Mouse (Mus musculus) left cerebral cortex, postnatal 10 days (tissue): Measurements from ENCODE around the gene Abca6. TPM values are rescaled to one million over a fixed set of nuclear protein-coding genes. Genes with fewer than 3 reads are reported as not detected.

ENCODE experiments used
- DNase-seq, 2 experiments: peaks; one replicate each; pipeline ENCODE4 v3.0.0; 2021 to 2022; ENCODE audit warnings: low spot score in 2 of 2, mixed read lengths in 1 of 2; ENCODE audit errors: extremely low spot score in 1 of 2
- intact Hi-C: fragments of 180-260 bp; cut with DNase I; formaldehyde crosslinking; loops from one replicate; pipeline ENCODE4 v1.15.1; 2025
- total RNA-seq, 2 experiments: library from RNA; stranded (reverse); gene quantifications; 2 replicates each; pipeline ENCODE4 v1.2.3; 2021

Abca6 gene
- total RNA-seq, 2 experiments from 2014 or later, result 1.1 to 1.4 TPM

DNA sequence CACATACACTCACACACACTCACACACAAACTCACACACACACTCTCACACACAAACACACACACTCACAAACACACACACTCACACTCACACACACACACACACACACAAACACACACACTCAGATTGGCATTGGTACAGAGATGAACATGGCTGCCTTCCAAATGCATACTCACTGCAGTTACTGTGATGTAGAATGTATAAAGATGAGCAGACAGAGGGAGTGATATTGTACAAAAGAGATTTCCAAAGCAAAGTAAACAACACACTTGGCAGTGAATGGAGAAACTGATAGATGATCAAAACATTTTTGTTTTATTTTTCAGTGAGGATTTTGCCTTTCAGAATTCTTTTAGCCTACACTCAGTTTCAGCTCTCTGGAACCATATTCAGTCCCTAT, 34.5 kb downstream of the Abca6 start:
- DNase-seq, result no peak
- intact Hi-C loops, result no loop called here

DNA sequence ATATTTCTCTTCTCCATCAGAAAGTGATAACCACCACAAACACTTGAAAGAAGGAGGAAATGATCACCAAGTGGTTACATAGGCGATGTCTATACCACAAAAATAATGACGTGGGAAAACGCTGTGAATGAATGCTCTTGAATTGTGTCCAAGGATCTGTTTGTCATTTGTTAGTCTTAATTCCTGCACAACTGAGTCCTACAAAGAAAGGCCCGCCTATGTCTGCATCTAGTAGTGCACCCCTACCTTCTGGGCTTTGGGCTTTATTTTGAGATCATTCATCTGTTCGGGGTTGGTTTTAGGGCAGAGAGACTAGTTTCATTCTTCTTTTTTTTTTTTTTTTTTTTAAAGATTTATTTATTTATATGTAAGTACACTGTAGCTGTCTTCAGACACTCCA, 47.6 kb downstream of the Abca6 start:
- intact Hi-C loops, result no loop called here
- no peak for DNase-seq

DNA sequence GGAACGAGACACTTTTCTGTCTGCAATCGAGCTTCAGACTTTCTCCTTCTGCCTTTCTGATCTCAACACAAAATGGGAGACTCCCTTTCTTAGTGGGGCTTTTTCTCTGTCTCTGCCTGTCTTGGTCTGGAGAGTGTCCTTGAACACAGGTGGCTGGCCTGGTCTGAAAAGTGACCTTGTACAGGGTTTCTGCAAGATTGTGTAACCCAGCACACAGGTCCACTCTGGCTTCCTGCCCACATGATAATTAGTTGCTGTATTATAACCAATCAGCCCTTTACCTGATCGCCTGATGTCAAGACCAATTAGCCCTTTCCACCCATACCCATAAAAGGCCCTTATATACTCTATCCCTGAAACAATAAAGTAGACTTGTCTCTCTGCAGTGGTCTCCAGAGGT, 52.7 kb downstream of the Abca6 start:
- intact Hi-C loops, result no loop called here
- no peak for DNase-seq

DNA sequence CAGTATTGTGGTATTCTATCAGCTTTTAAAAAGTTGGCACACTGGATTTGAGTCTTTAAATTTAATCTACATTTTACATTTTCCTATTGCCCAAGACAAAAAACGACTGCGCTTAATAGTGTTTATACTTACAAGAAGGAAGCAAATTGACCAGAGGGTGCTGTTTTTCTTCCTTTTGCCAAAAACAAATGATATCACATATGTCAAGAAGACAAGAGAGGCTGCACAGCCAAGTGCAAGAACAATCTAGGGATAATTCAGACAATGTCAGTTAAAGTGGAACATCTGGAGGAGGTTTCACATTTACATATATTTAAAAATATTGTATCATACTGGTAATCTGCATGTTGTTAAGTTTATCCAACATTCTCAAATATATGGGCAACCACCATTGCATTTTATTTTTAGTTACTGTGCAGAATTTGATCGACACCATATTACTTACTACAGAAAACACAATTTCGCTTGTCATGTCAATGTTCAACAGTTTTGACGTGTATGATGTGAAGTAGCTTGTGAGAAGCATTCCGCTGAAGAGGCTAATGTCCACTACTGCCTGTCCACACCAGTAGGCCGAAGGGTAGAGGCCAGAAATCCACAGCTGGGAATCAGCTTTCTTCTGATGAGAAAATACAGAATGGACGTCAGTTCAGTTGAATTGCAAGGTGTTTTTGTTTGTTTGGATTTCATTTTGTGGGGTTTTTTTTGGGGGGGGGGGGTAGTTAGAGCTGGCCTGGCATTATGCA, 54.8 kb downstream of the Abca6 start:
- no peak for DNase-seq
- intact Hi-C loops, result no loop called here

DNA sequence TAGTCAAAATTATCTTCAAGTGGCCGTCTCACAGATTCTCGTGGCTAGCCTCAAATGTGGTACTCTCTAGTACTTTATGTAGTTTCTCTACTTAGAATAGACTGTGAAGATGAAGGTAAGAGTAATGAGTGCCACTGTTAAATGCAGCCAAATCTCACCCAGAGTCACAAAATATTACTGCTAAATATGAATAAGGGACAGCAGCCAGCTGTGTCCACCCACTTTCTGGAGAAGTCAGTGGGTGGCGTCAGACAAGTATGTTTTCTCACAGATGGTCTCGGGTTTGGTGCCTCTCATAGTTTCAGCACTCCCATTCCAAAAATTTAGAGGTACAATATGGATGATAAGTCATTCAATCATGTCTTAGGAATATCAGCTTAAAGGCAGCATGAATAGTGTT, 56.3 kb downstream of the Abca6 start:
- DNase-seq, result no peak
- intact Hi-C loops, result no loop called here

DNA sequence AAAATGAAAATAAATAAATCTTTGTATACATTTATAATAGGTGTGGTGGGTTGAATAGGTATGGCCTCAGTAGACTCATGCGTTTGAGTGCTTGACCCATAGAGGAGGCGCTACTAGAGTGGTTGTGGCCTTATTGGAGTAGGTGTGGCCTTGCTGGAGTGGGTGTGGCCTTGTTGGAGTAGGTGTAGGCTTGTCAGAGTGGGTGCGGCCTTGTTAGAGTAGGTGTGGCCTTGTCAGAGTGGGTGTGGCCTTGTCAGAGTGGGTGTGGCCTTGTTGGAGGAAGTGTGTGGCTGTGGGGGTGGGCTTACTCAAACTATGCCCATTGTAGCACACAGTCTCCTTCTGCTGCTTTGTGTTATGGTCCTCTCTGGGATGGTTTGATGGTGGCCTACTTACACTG, 80.4 kb downstream of the Abca6 start:
- no peak for DNase-seq
- intact Hi-C loops, result no loop called here

DNA sequence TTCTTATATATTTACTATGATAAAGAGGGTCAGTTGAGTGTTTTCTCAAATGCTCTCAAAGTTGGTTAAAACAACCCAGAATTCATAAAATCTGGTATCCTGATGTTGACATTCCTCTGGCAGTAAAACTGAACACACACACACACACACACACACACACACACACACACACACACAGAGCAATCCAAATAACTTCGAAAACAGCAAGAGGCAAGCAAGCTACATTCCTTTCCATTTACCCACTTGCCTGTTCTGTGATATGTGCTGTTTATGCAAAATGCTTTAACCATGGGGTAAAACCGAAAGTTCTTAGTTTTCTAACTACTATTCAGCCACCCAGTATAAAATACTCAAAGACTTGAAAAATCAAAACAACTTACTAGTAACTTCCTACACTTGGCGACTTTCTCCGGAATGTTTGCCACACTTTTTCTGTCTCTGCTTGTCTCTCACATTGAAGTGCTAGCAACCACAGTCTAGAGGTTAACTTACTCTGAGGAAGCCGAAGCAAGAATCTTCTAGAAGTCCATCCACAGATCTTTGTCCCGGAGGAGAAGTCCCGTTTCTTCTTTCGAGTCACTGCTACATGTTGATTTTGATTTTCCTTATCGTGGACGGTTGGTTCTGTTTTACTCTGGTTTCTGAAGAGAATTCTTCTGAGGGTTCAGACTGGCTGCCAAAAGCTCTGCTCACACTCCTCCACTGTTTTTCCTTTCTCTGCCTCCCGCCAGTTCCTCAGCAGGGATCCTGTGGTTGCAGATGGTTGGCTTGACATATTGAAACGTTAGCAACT, 83.9 kb downstream of the Abca6 start, which contains the start of gene Abca9:
Abca9 (minus strand) TSS at position 738 of the 793 bp plus-strand sequence.
- peak; percentile 48 to 73 for DNase-seq
- intact Hi-C loops, result no loop called here

DNA sequence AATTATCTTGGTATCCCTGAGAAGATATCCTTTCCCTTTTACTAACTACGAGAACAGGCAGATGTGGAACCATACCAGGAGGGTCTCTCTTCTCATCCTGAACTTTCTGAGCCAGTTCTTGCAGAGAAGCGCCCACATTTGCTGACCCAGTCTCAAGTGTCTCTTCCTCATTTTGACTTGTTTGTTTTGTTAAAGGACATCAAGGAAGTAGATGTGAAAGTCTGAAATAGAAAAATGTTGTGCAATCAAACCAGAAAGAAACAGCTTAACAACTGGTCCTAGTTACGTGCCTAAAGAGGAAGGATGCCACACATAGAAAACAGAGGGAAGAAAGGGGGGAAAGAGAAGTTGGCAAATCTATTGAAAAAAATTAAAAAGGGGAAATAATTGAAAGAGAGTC, 85.8 kb downstream of the Abca6 start:
- intact Hi-C loops, result no loop called here
- DNase-seq, result no peak

DNA sequence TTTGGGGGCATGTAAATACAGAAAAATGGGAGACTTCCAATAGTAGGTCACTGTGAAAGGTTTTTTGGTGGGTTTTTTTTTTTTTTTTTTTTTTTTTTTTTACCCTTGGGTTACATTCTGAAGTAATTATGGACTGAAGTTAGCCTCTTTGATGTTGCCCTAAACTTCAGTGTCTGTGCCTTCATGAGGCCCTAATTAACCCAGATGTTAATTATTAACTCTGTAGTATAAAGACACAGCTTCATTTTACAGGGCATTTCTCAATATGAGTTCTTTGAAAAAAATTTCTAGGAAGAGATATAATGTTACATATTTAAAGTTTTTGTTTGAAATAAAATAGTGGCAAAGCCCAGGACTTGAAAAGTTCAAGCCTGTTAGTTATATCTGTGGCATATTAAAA, 86.2 kb downstream of the Abca6 start:
- DNase-seq, result no peak
- intact Hi-C loops, result no loop called here

DNA sequence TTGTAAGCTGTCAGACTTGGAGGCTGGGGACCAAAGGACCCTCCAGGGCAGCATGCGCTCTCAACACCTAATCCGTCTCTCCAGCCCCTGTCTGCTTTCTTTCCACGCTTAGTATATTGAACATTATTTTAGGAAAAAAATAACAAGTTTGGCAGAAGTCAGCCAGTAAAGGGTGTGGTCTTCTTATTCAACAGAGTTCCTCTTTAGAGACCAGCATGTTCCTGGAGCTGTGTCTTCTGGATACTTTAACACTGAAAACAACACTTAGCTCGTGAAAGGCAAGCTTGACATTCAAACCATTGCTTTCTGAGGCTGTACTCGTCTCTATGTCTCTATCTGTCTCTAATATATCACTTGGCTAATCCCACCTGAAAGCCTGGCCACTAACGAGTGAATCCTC, 94.5 kb downstream of the Abca6 start:
- intact Hi-C loops, result no loop called here
- no peak for DNase-seq

DNA sequence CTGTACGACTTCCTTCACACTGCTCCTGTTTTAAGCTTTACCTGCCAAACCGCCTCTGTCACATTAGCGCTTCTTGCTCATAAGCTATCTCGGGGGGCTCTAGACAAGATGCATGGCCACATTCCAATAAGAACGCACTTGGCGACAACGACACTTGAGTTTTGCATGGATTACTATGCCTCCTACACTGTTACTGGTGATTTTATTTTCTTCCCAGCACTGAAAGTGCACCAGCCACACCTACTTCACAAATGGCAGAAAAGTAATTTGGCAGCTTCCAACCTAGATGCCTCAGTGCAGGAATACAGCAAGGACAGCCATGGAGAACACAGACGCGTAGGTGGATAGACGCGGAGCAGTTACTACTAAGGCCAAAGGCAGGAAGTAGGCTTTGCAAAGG, 95.6 kb downstream of the Abca6 start:
- intact Hi-C loops, result no loop called here
- DNase-seq, result no peak

DNA sequence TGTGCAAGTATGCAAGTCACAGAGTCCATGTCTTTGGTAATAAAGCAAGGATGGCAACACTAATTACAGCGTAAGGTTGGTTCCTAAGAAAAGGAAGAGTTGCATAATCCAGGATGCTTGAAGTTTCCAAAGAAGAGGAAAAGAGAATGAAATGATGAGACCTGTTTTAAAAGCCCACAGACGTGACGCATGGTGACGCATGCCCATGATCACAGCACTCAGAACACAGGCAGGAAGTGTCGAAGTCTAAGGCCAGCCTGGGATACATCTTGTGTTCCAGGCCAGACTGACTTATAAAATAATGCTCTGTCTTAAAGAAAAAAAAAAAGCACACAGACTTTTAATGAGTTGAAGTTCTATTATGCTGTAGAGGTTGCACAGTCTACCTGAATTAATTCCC, 103.9 kb downstream of the Abca6 start:
- intact Hi-C loops, result no loop called here
- no peak for DNase-seq

DNA sequence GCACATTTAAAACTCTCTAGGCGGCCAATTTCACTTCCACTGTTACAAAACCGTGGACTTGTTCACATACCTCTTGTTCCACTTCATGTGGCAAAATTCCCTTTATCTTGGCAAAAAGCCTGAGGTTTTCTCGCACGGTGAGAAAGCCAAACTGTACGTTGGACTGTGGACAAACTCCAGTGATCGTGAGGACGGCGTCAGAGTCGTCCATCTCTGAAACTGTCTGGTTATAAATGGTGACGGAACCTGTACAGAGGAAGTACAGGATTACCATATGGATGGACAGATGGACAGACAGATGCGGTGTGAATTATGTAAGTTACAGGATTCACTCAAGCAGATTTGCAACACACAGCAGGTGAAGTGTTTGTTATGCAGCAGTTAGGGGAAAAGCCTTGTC, 106.2 kb downstream of the Abca6 start:
- DNase-seq, result no peak
- intact Hi-C loops, result no loop called here

DNA sequence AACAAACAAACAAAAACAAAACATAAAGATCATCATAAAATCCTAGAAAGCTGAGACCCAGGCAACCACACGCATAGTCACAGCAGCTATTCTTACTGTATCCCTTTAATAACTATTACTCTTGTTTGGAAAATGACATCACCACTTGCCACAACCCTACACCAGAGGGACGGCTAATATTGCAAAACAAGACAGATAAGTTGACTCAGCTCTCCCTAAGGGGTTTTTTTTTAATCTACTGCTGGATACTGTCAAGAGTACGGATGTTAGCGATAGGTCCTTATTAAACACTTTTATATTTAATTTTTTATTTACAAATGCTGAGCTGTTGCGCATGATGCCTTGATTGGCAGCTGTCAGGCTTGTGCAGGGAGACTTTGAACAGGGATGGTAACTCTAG, 120.8 kb downstream of the Abca6 start:
- no peak for DNase-seq
- intact Hi-C loops, result no loop called here

Other genes with a start within 250 kb of the Abca6 start
- 1 to 10 TPM; 7.4 to 9.7 TPM for gene Abca8a, start 155.8 kb downstream of the Abca6 start, total RNA-seq
- 1 to 10 TPM; 8.0 to 8.1 TPM for gene Abca9, start 83.6 kb downstream of the Abca6 start, total RNA-seq
- gene Abca5, start 85.9 kb upstream of the Abca6 start, total RNA-seq, result 10 to 100 TPM; 31.1 to 32.0 TPM
- 10 to 100 TPM; 23.0 to 25.3 TPM for gene Map2k6, start 147.3 kb upstream of the Abca6 start, total RNA-seq